Mouse (Mus musculus): ENCODE data around the gene Defa32.
"Not testable (repeated sequence)": the region's sequence is repeated elsewhere in the genome, so short reads cannot be mapped to it uniquely, and the experiment has no call there.

Gene Defa32

DNA sequence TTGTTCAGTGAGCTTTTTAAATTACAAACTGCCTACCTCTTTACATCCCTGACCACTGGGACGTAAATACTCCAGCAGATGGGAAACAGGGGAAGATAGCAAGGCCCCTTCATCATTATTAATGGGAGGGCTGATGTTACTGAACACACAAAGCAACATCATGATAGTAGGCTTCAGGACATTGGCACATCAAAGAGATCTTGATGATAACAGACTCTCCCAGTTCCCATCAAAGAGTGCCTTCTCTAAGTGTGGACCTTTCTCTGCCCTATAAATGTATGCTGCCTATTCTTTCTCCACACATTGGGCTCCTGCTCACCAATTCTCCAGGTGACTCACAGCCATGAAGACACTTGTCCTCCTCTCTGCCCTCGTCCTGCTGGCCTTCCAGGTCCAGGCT is at the start of gene Defa32:
Gene Defa32, plus strand, starts transcription at position 301 of the 400 bp plus-strand sequence.
- DNase-seq (ENCODE audit: extremely low read depth, low read depth, low spot score), result not testable (repeated sequence)

DNA sequence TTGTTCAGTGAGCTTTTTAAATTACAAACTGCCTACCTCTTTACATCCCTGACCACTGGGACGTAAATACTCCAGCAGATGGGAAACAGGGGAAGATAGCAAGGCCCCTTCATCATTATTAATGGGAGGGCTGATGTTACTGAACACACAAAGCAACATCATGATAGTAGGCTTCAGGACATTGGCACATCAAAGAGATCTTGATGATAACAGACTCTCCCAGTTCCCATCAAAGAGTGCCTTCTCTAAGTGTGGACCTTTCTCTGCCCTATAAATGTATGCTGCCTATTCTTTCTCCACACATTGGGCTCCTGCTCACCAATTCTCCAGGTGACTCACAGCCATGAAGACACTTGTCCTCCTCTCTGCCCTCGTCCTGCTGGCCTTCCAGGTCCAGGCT is 19.9 kb upstream of the Defa32 start, which contains the start of gene Defa20:
Gene Defa20, plus strand, starts transcription at position 301 of the 400 bp plus-strand sequence.
- DNase-seq (ENCODE audit: extremely low read depth, low read depth, low spot score), result not testable (repeated sequence)

DNA sequence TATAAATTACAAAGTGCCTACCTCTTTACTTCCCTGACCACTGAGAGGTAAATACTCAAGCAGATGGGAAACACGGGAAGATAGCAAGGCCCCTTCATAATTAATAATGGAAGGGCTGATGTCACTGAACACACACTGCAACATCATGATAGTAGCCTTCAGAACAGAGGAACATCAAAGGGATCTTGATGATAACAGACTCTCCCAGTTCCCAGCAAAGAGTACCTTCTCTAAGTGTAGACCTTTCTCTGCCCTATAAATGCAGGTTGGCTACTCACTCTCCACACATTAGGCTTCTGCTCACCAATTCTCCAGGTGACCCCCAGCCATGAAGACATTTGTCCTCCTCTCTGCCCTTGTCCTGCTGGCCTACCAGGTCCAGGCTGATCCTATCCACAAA is 36.3 kb downstream of the Defa32 start, which contains the start of gene Defa37:
Gene Defa37, plus strand, starts transcription at position 301 of the 400 bp plus-strand sequence.
- DNase-seq (ENCODE audit: extremely low read depth, low read depth, low spot score), result not testable (repeated sequence)
